Mouse (Mus musculus) hindbrain, embryonic 11.5 days (tissue): Measurements from ENCODE around the gene Gigyf1. TPM values are rescaled to one million over a fixed set of nuclear protein-coding genes. Genes with fewer than 3 reads are reported as not detected.

Experiments
- ATAC-seq: fragments of 200-750 bp; cut with Nextera tagmentation; 2 replicates; pipeline ENCODE4 v1.8.0; 2017; ENCODE audit warnings: mild to moderate bottlenecking, moderate TSS enrichment, moderate library complexity; ENCODE audit not compliant: low FRiP score
- DNase-seq: peaks from one replicate; pipeline ENCODE4 v3.0.0-alpha.2; 2015; ENCODE audit warnings: low spot score
- H3K27ac ChIP-seq: fragments of 300-500 bp; sonication (generic); 2 replicates; pipeline ENCODE4 v1.5.1; 2014; ENCODE audit warnings: mild to moderate bottlenecking, low read depth, low read length
- H3K27me3 ChIP-seq: fragments of 300-500 bp; sonication (generic); 2 replicates; pipeline ENCODE4 v1.6.1; 2014; ENCODE audit warnings: mild to moderate bottlenecking, low read length, moderate library complexity, mixed read lengths; ENCODE audit not compliant: control insufficient read depth, insufficient read depth
- H3K36me3 ChIP-seq: fragments of 300-500 bp; sonication (generic); 2 replicates; pipeline ENCODE4 v1.6.1; 2014; ENCODE audit warnings: mild to moderate bottlenecking, low read length, moderate library complexity, mixed read lengths; ENCODE audit not compliant: control insufficient read depth, insufficient read depth
- H3K4me1 ChIP-seq: fragments of 300-500 bp; sonication (generic); replicated peaks from 2 replicates; pipeline ENCODE4 v1.6.1; 2014; ENCODE audit warnings: low read length, mixed read lengths; ENCODE audit not compliant: control insufficient read depth, insufficient read depth
- H3K4me2 ChIP-seq: fragments of 300-500 bp; sonication (generic); replicated peaks from 2 replicates; pipeline ENCODE4 v1.6.1; 2014; ENCODE audit warnings: mild to moderate bottlenecking, low read depth, low read length
- H3K4me3 ChIP-seq: fragments of 300-500 bp; sonication (generic); 2 replicates; pipeline ENCODE4 v1.5.1; 2014; ENCODE audit warnings: low read depth, low read length
- H3K9ac ChIP-seq: fragments of 300-500 bp; sonication (generic); 2 replicates; pipeline ENCODE4 v1.6.1; 2014; ENCODE audit warnings: low read depth, low read length
- H3K9me3 ChIP-seq: fragments of 300-500 bp; sonication (generic); 2 replicates; pipeline ENCODE4 v1.6.1; 2016; ENCODE audit warnings: low read length; ENCODE audit not compliant: control insufficient read depth
- WGBS: fragments of 180-500 bp; shearing (Covaris S2); extraction: QIAGEN DNeasy Blood & Tissue Kit; methylation state at CpG from one replicate; pipeline ENCODE4 v1.1.7; 2014; 5-methylcytosine and 5-hydroxymethylcytosine counted together
- polyA plus RNA-seq: library from polyadenylated mRNA; unstranded; fragments of >200 nt; fragmentation: Nextera tagmentation; extraction: Ambion mirVana; gene quantifications from 2 replicates; pipeline ENCODE4 v1.2.1, GENCODE M21; 2014

Gigyf1 gene
- polyA plus RNA-seq, 1 experiment from 2014 or later = 15.4 TPM

GRCm38 (mm10) chr5:137529221-137529995, 11.1 kb downstream of the Gigyf1 start:
- WGBS = 70% methylated on average over 15 of the region's 15 CpGs
- H3K9ac ChIP-seq = peak overlapping the region; percentile 97; the same call in 1 of the 2 replicates
- H3K36me3 ChIP-seq = peaks cover 28% of the 10 kb centered on the region
- peak overlapping the region; percentile 97; the same call in 1 of the 2 replicates for H3K27ac ChIP-seq
- peak overlapping the region; percentile 88 for H3K4me3 ChIP-seq
- H3K9me3 ChIP-seq = no peaks in the 10 kb centered on the region
- peak overlapping the region; percentile 95; the same call in 1 of the 2 replicates for H3K4me2 ChIP-seq
- peaks cover 13% of the 10 kb centered on the region; the same call in 1 of the 2 replicates for H3K4me1 ChIP-seq
- no peak for DNase-seq
- ATAC-seq = no peak
- H3K27me3 ChIP-seq = no peaks in the 10 kb centered on the region

- no peaks in the 10 kb centered on the region for H3K27me3 ChIP-seq
- no peaks in the 10 kb centered on the region for H3K9me3 ChIP-seq
- ATAC-seq = no peak
- peak overlapping the region; percentile 95 for H3K4me2 ChIP-seq
- 71% methylated on average over 8 of the region's 8 CpGs for WGBS
- peak overlapping the region; percentile 97 for H3K9ac ChIP-seq
- H3K4me3 ChIP-seq = peak overlapping the region; percentile 88
- peak overlapping the region; percentile 97 for H3K27ac ChIP-seq
- peaks cover 23% of the 10 kb centered on the region for H3K36me3 ChIP-seq
- H3K4me1 ChIP-seq = peaks cover 13% of the 10 kb centered on the region; the same call in 1 of the 2 replicates
- no peak for DNase-seq
Measured at GRCm38 (mm10) chr5:137530075-137530474, 11.7 kb downstream of the Gigyf1 start.

- Histone ChIP-seq H3K9ac (peak overlapping the region; percentile 97), H3K9me3 (no peaks in the 10 kb centered on the region), H3K4me2 (peak overlapping the region; percentile 95), H3K4me1 (peaks cover 13% of the 10 kb centered on the region; the same call in 1 of the 2 replicates), H3K27ac (peak overlapping the region; percentile 97), H3K27me3 (no peaks in the 10 kb centered on the region), H3K36me3 (peaks cover 19% of the 10 kb centered on the region), H3K4me3 (peak overlapping the region; percentile 88)
- peak; percentile 90 for DNase-seq
- peak; percentile 59 for ATAC-seq
- WGBS = 0% methylated on average over 45 of the region's 46 CpGs
Measured at GRCm38 (mm10) chr5:137530588-137531413, 12.5 kb downstream of the Gigyf1 start.

- Histone ChIP-seq H3K4me3 (peak overlapping the region; percentile 88), H3K9me3 (no peaks in the 10 kb centered on the region), H3K27me3 (no peaks in the 10 kb centered on the region), H3K4me1 (peaks cover 10% of the 10 kb centered on the region; the same call in 1 of the 2 replicates), H3K9ac (peak overlapping the region; percentile 97), H3K27ac (peak overlapping the region; percentile 97), H3K4me2 (peak overlapping the region; percentile 95), H3K36me3 (peaks cover 19% of the 10 kb centered on the region)
- peak; percentile 67 for DNase-seq
- peak; percentile 43 for ATAC-seq
- WGBS = under 1% methylated on average over 48 of the region's 51 CpGs
Measured at GRCm38 (mm10) chr5:137531414-137532130, 13.2 kb downstream of the Gigyf1 start.

- no peak for ATAC-seq
- Histone ChIP-seq H3K27me3 (no peaks in the 10 kb centered on the region), H3K4me1 (peaks cover 9% of the 10 kb centered on the region; the same call in 1 of the 2 replicates), H3K9ac (peak overlapping the region; percentile 97), H3K4me3 (peak overlapping the region; percentile 88), H3K27ac (peak overlapping the region; percentile 97), H3K9me3 (no peaks in the 10 kb centered on the region), H3K4me2 (peak overlapping the region; percentile 95), H3K36me3 (peaks cover 18% of the 10 kb centered on the region)
- DNase-seq = peak; percentile 58
- WGBS = 0% methylated on average over 19 of the region's 19 CpGs
Measured at GRCm38 (mm10) chr5:137532131-137532807, 13.9 kb downstream of the Gigyf1 start.

- no peaks in the 10 kb centered on the region for H3K27me3 ChIP-seq
Measured at GRCm38 (mm10) chr5:137532808-137533116, 14.4 kb downstream of the Gigyf1 start.

GRCm38 (mm10) chr5:137533117-137533827, 14.9 kb downstream of the Gigyf1 start, which contains the start of the genes Epo and Gnb2:
TSS of gene Epo (minus strand) at chr5:137533242.
TSS of gene Gnb2 (minus strand) at chr5:137533510.
- under 1% methylated on average over 39 of the region's 40 CpGs for WGBS
- DNase-seq = peak; percentile 99
- peak; percentile 70 for ATAC-seq
- Histone ChIP-seq H3K9me3 (no peaks in the 10 kb centered on the region), H3K4me1 (peaks cover 8% of the 10 kb centered on the region; the same call in 1 of the 2 replicates), H3K27me3 (no peaks in the 10 kb centered on the region), H3K9ac (peak within 1 kb of the TSS; percentile 97), H3K4me2 (peak within 1 kb of the TSS; percentile 95), H3K4me3 (peak within 1 kb of the TSS; percentile 88), H3K36me3 (peaks cover 14% of the 10 kb centered on the region; the same call in 1 of the 2 replicates), H3K27ac (peak within 1 kb of the TSS; percentile 97)

More at GRCm38 (mm10) chr5:137532808-137533116, 14.4 kb downstream of the Gigyf1 start:
- Histone ChIP-seq H3K4me2 (peak overlapping the region; percentile 95), H3K36me3 (peaks cover 15% of the 10 kb centered on the region; the same call in 1 of the 2 replicates), H3K9me3 (no peaks in the 10 kb centered on the region), H3K4me1 (peaks cover 8% of the 10 kb centered on the region; the same call in 1 of the 2 replicates), H3K9ac (peak overlapping the region; percentile 97), H3K4me3 (peak overlapping the region; percentile 88), H3K27ac (peak overlapping the region; percentile 97)
- ATAC-seq (peak; percentile 6; the same call in 1 of the 2 replicates), DNase-seq (no peak)
- WGBS = 0% methylated on average over 10 of the region's 12 CpGs
